Mouse (Mus musculus): ENCODE measurements around the gene Tent4a. TPM values are rescaled to one million over a fixed set of nuclear protein-coding genes. Genes with fewer than 3 reads are reported as not detected.

The Tent4a gene
- total RNA-seq, 2 experiments from 2014 or later = 23.2 to 25.3 TPM

- no peak for DNase-seq
Measured at GRCm38 (mm10) chr13:69479906-69480305, 54.5 kb downstream of the Tent4a start.

- DNase-seq = peak; percentile 30 to 41
Measured at GRCm38 (mm10) chr13:69478703-69479102, 55.7 kb downstream of the Tent4a start.

- peak; percentile 51 to 69 for DNase-seq
Measured at GRCm38 (mm10) chr13:69460635-69461465, 73.6 kb downstream of the Tent4a start.

- DNase-seq = peak; percentile 63 to 76
Measured at GRCm38 (mm10) chr13:69459657-69460458, 74.6 kb downstream of the Tent4a start.

GRCm38 (mm10) chr13:69458891-69459290 is 75.5 kb downstream of the Tent4a start:
- DNase-seq = no peak

GRCm38 (mm10) chr13:69458461-69458860 is 76.0 kb downstream of the Tent4a start:
- no peak for DNase-seq

GRCm38 (mm10) chr13:69457105-69457504 is 77.3 kb downstream of the Tent4a start:
- DNase-seq = no peak

GRCm38 (mm10) chr13:69456641-69457040 is 77.8 kb downstream of the Tent4a start:
- DNase-seq = peak; percentile 22 to 34

GRCm38 (mm10) chr13:69455476-69456175 is 78.8 kb downstream of the Tent4a start:
- DNase-seq = no peak

Other genes with a start within 250 kb of the Tent4a start
- 10 to 100 TPM; 83.1 to 94.4 TPM for gene Nsun2, start 871 bp downstream of the Tent4a start, total RNA-seq (2021)
- gene Srd5a1, start 76.8 kb upstream of the Tent4a start, total RNA-seq (2021) = 10 to 100 TPM in 1 of 2 experiments, 1 to 10 TPM in 1; 8.2 to 23.2 TPM
- 1 to 10 TPM in 1 of 2 experiments, under 1 TPM in 1; 0.76 to 3.5 TPM for gene Ube2ql1, start 205.3 kb upstream of the Tent4a start, total RNA-seq (2021)